Mouse (Mus musculus): ENCODE measurements around the gene Tctn1. TPM values are rescaled to one million over a fixed set of nuclear protein-coding genes. Genes with fewer than 3 reads are reported as not detected.

The Tctn1 gene
- polyA plus RNA-seq (2015; fragmentation: Nextera tagmentation; extraction: Ambion mirVana) = 0.68 and 1.1 TPM in 2 replicates

DNA sequence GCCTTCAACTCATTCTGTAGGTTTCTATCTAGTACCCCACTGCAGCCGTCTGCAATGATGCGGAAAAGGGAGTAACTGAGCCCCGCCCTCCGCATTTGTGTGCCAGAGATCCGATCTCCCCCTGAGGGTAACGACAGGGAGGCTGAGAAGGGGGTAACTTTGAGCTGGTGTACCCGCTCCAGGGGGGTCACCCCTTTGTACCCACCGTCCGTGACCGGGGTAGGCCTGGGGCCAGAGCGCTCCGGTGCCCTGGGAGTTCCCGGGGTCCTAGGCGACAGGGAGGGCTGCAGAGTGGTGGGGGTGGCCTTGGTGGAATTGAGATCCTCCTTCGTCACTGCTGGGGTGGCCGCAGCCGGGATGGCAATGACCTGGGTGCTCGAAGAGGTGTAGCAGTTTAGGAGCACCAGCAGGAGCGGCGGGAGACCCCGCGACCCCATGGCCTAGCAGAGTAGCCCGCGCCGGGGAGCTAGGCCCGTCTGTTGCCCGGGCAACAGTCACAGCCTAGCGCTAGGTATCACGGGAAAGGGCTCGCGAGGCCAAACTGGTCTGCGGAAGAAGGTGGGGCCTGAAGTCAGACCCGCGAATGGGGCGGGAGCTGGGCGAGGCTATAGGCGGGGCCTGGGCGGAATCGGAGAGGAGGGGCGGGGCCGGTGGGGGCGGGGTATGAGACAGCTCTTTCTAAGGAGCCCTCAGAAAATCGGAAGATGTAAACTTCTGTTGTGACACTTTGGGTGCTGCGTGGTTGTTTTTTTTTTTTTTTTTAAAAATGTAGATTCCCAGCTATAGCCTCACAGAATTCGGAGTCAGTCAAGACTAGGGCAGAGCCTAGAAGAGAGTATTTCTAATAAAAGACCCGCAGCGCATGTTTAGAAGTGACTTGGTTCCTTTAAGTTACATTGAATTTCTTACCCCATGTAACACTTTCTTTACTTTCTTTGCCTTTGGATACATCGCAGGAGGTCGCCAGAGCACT lies at the start of gene Tctn1:
TSS of gene Tctn1 (minus strand) at position 528 of the 973 bp plus-strand sequence.
- DNase-seq = peak; percentile 91
- Histone ChIP-seq H3K9me3 (replicated peaks) (no peaks in the 10 kb centered on the region), H3K27me3 (no peaks in the 10 kb centered on the region), H3K9ac (peak within 1 kb of the TSS; percentile 80), H3K4me2 (peak within 1 kb of the TSS; percentile 95), H3K36me3 (no peaks in the 10 kb centered on the region), H3K4me1 (replicated peaks) (peaks cover 38% of the 10 kb centered on the region), H3K4me3 (replicated peaks) (peak within 1 kb of the TSS; percentile 77), H3K27ac (peak within 1 kb of the TSS; percentile 77)
- ATAC-seq (ENCODE audit: low read depth) = peak; percentile 98
- WGBS (ENCODE audit: insufficient replicate concordance) = 1% methylated on average over 49 of the region's 49 CpGs

- WGBS (ENCODE audit: insufficient replicate concordance) = 78% methylated on average over 17 of the region's 17 CpGs
- no peak for ATAC-seq (ENCODE audit: low read depth)
Observed at GRCm38 (mm10) chr5:122312942-122313684, 48.9 kb upstream of the Tctn1 start.

GRCm38 (mm10) chr5:122312346-122312745 lies 48.1 kb upstream of the Tctn1 start:
- WGBS (ENCODE audit: insufficient replicate concordance) = 78% methylated on average over 4 of the region's 4 CpGs
- H3K4me2 ChIP-seq = no peak overlapping the region
- no peak for ATAC-seq (ENCODE audit: low read depth)
- H3K27me3 ChIP-seq = no peaks in the 10 kb centered on the region
- no peaks in the 10 kb centered on the region for H3K9me3 ChIP-seq (replicated peaks)
- DNase-seq = no peak
- no peak overlapping the region for H3K27ac ChIP-seq
- H3K4me1 ChIP-seq (replicated peaks) = peaks cover 36% of the 10 kb centered on the region
- H3K4me3 ChIP-seq (replicated peaks) = no peak overlapping the region
- H3K9ac ChIP-seq = no peak overlapping the region
- peaks cover 54% of the 10 kb centered on the region for H3K36me3 ChIP-seq

More at GRCm38 (mm10) chr5:122312942-122313684, 48.9 kb upstream of the Tctn1 start:
- Histone ChIP-seq H3K4me2 (no peak overlapping the region), H3K9me3 (replicated peaks) (no peaks in the 10 kb centered on the region), H3K27me3 (no peaks in the 10 kb centered on the region), H3K4me3 (replicated peaks) (no peak overlapping the region), H3K36me3 (peaks cover 55% of the 10 kb centered on the region), H3K27ac (no peak overlapping the region), H3K4me1 (replicated peaks) (peaks cover 40% of the 10 kb centered on the region), H3K9ac (no peak overlapping the region)
- DNase-seq = no peak

DNA sequence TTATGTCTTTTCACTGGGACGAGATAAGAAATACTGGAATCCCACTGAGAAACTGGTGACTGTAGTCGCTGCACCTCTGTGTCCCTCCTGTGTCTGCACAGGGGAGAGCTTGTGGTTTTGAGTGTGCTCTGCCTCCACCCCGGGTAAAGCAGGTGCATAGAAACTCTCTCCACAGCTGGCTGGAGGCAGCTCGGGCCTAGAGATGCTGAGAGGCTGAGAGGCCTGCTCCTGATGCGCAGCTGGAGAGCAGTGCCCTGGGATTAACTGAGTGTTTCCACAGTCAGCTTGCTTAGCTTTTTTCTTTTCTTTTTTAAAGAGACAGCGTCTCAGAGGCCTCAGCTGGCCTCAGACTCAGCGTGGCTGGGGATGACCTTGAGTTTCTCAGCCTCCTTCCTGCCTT lies 47.4 kb upstream of the Tctn1 start:
- H3K4me2 ChIP-seq = no peak overlapping the region
- peaks cover 29% of the 10 kb centered on the region for H3K4me1 ChIP-seq (replicated peaks)
- ATAC-seq (ENCODE audit: low read depth) (no peak), DNase-seq (no peak)
- no peak overlapping the region for H3K9ac ChIP-seq
- no peak overlapping the region for H3K27ac ChIP-seq
- H3K27me3 ChIP-seq = no peaks in the 10 kb centered on the region
- 75% methylated on average over 7 of the region's 7 CpGs for WGBS (ENCODE audit: insufficient replicate concordance)
- no peaks in the 10 kb centered on the region for H3K9me3 ChIP-seq (replicated peaks)
- no peak overlapping the region for H3K4me3 ChIP-seq (replicated peaks)
- H3K36me3 ChIP-seq = peaks cover 50% of the 10 kb centered on the region

GRCm38 (mm10) chr5:122310699-122311098 lies 46.4 kb upstream of the Tctn1 start:
- Histone ChIP-seq H3K4me2 (no peak overlapping the region), H3K4me3 (replicated peaks) (no peak overlapping the region), H3K27ac (no peak overlapping the region), H3K9ac (no peak overlapping the region), H3K36me3 (peaks cover 46% of the 10 kb centered on the region), H3K4me1 (replicated peaks) (peaks cover 25% of the 10 kb centered on the region), H3K9me3 (replicated peaks) (no peaks in the 10 kb centered on the region), H3K27me3 (no peaks in the 10 kb centered on the region)
- WGBS (ENCODE audit: insufficient replicate concordance) = 80% methylated on average over 8 of the region's 8 CpGs
- no peak for DNase-seq
- no peak for ATAC-seq (ENCODE audit: low read depth)

- H3K27me3 ChIP-seq = no peaks in the 10 kb centered on the region
- ATAC-seq (ENCODE audit: low read depth) = no peak
- H3K9me3 ChIP-seq (replicated peaks) = no peaks in the 10 kb centered on the region
- WGBS (ENCODE audit: insufficient replicate concordance) = 82% methylated on average over 3 of the region's 3 CpGs
- DNase-seq = no peak
- peaks cover 39% of the 10 kb centered on the region for H3K4me1 ChIP-seq (replicated peaks)
- no peak overlapping the region for H3K4me2 ChIP-seq
- H3K9ac ChIP-seq = no peak overlapping the region
- no peak overlapping the region for H3K27ac ChIP-seq
- peaks cover 23% of the 10 kb centered on the region for H3K36me3 ChIP-seq
- no peak overlapping the region for H3K4me3 ChIP-seq (replicated peaks)
Observed at GRCm38 (mm10) chr5:122306536-122306935, 42.3 kb upstream of the Tctn1 start.

DNA sequence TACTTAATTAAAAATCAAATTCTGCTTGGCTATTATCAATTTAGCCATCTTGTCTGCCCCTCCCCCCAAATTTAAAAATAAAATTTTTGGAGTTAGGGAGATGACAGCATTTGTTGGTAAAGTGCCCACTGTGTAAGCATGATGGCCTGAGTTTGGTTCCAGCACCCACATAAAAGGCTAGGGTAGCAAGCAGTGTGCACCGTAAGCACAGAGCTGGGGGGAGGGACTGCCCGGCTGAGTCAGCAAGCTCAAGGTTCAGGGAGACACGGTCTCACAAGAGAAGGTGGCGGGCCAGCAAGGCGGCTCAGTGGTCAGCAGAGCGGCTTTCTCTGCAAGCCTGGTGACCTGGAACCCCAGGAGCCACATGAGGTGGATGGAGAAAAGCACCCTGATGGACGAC lies 41.2 kb upstream of the Tctn1 start:
- no peak overlapping the region for H3K27ac ChIP-seq
- DNase-seq = no peak
- WGBS (ENCODE audit: insufficient replicate concordance) = 79% methylated on average over 7 of the region's 7 CpGs

GRCm38 (mm10) chr5:122304541-122304940 lies 40.3 kb upstream of the Tctn1 start:
- H3K27ac ChIP-seq = no peak overlapping the region
- no peak overlapping the region for H3K9ac ChIP-seq
- no peak for ATAC-seq (ENCODE audit: low read depth)
- H3K4me3 ChIP-seq (replicated peaks) = no peak overlapping the region
- H3K4me1 ChIP-seq (replicated peaks) = peaks cover 41% of the 10 kb centered on the region
- WGBS (ENCODE audit: insufficient replicate concordance) = 60% methylated on average over 6 of the region's 6 CpGs
- DNase-seq = no peak
- H3K9me3 ChIP-seq (replicated peaks) = no peaks in the 10 kb centered on the region
- H3K4me2 ChIP-seq = no peak overlapping the region
- H3K27me3 ChIP-seq = no peaks in the 10 kb centered on the region
- peaks cover 12% of the 10 kb centered on the region for H3K36me3 ChIP-seq

More for the DNA sequence above, 41.2 kb upstream of the Tctn1 start:
- Histone ChIP-seq H3K4me3 (replicated peaks) (no peak overlapping the region), H3K9me3 (replicated peaks) (no peaks in the 10 kb centered on the region), H3K4me1 (replicated peaks) (peaks cover 41% of the 10 kb centered on the region), H3K27me3 (no peaks in the 10 kb centered on the region), H3K4me2 (no peak overlapping the region), H3K9ac (no peak overlapping the region), H3K36me3 (peaks cover 13% of the 10 kb centered on the region)
- no peak for ATAC-seq (ENCODE audit: low read depth)

- peaks cover 41% of the 10 kb centered on the region for H3K4me1 ChIP-seq (replicated peaks)
- DNase-seq (no peak), ATAC-seq (ENCODE audit: low read depth) (no peak)
- WGBS (ENCODE audit: insufficient replicate concordance) = 83% methylated on average over 7 of the region's 7 CpGs
- no peak overlapping the region for H3K9ac ChIP-seq
- H3K4me2 ChIP-seq = no peak overlapping the region
- 0 out of 2 replicates have a peak overlapping the region, but pooled peaks have one; percentile 31 for H3K27ac ChIP-seq
- H3K9me3 ChIP-seq (replicated peaks) = no peaks in the 10 kb centered on the region
- peaks cover 9% of the 10 kb centered on the region for H3K36me3 ChIP-seq
- H3K4me3 ChIP-seq (replicated peaks) = no peak overlapping the region
- H3K27me3 ChIP-seq = no peaks in the 10 kb centered on the region
Observed at GRCm38 (mm10) chr5:122303937-122304336, 39.7 kb upstream of the Tctn1 start.

DNA sequence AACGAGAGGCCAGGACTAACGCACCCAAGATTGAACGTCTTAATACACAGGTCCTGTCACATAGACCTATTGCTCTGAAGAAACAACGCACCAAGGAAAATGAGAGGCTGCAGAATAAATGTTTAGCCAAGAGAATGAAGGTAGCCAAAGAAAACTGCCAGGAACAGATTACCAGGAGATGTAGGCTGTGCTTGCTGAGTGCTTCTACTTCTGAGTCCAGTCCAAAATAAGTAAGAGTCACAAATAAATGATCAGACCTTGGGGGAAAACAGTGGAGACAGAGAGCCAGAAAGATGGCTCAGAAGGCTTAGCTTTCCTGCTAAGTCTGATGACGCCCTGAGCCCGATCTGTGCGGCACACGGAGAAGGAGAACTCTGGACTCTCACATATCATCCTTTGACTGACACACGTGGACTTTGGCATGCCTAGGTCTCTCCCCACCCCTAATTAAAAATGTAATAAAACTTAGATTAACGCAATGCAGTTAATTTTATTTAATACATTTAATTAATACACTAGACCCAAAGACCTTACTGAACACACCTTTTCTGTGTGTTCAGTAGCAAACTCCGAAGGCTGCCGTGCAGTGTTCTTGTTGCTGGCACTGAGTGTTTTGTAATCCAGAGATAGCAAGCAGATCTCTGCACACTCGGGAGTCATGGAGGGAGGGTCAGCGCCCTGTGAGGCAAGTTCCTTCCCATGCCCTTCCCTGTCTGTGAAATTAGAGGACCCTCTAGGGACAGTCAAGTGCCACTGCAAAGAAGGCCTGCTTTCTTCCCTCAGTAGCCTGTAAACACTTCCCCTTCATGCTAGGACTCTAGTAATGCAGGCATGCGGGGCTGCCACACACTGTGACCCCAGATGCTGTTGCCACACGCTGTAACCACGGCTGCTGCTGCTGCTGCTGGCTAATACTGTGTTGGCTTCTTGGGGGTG lies 38.8 kb upstream of the Tctn1 start:
- H3K27me3 ChIP-seq = no peaks in the 10 kb centered on the region
- H3K9me3 ChIP-seq (replicated peaks) = no peaks in the 10 kb centered on the region
- WGBS (ENCODE audit: insufficient replicate concordance) = 55% methylated on average over 17 of the region's 17 CpGs
- H3K4me1 ChIP-seq (replicated peaks) = peaks cover 47% of the 10 kb centered on the region
- DNase-seq = no peak
- H3K9ac ChIP-seq = no peak overlapping the region
- ATAC-seq (ENCODE audit: low read depth) = no peak; the same call in 1 of the 2 replicates
- H3K27ac ChIP-seq = 0 out of 2 replicates have a peak overlapping the region, but pooled peaks have one; percentile 31
- H3K4me2 ChIP-seq = no peak overlapping the region
- peaks cover under 1% of the 10 kb centered on the region for H3K36me3 ChIP-seq
- H3K4me3 ChIP-seq (replicated peaks) = no peak overlapping the region
